ENCODE assay signal across 14 mouse cellular contexts in genomic region chr12:99208251-99208650, GRCm38 (mm10).
"Had no signal": no experiment of that assay in that cellular context is flagged by ENCODE, and none has a peak within 500 bp of the region (broad histone marks: within the 10 kb centered on the region; RNA-seq: fewer than 3 reads in every experiment).

No protein-coding gene starts in this region.

- H3K27me3 ChIP-seq: limb, embryonic 13.5 days; liver, embryonic 15.5 days; lung, embryonic 15.5 days; neural tube, embryonic 15.5 days had no signal

- DNase-seq: kidney, adult 18-20 months; left cerebral cortex, postnatal 4 days; lung, postnatal 14 days; midbrain, embryonic 14.5 days; right cerebral cortex, adult 18-20 months; right cerebral cortex, postnatal 25 days; thymus, postnatal 36 days had no signal

- H3K4me3 ChIP-seq: limb, embryonic 13.5 days; liver, embryonic 15.5 days; lung, embryonic 15.5 days; midbrain, embryonic 10.5 days; myocyte; neural tube, embryonic 15.5 days had no signal

- H3K36me3 ChIP-seq: liver, embryonic 15.5 days; lung, embryonic 15.5 days; neural tube, embryonic 15.5 days had no signal

- H3K27ac ChIP-seq: kidney, postnatal 0 days; limb, embryonic 13.5 days; liver, embryonic 15.5 days; lung, embryonic 15.5 days; midbrain, embryonic 10.5 days; neural tube, embryonic 15.5 days had no signal
